Comparison of ENCODE assay signal across 26 mouse cellular contexts in the genomic region with DNA sequence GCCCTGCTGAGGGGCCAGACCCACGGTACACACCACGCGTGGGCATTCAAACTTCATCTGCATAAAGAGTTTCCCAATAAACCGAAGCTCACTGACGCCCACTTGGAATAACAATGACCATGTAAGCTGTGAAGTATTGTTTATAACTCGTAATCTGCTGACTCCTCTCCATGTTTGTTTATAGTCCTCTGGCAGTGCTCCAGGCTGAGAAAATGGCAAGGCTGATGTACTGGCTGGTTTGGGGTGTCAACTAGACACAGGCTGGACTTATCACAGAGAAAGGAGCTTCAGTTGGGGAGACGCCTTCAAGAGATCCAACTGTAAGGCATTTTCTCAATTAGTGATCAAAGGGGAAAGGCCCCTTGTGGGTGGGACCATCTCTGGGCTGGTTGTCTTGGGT. TPM values are rescaled to one million over a fixed set of nuclear protein-coding genes. Genes with fewer than 3 reads are reported as not detected.
DNase-seq lines count a peak whose midpoint lies in the region; ATAC-seq and TF ChIP-seq lines count a peak whose summit lies in the region.
"Had no signal": no experiment of that assay in that cellular context is flagged by ENCODE, and none has a peak within 500 bp of the region (broad histone marks: within the 10 kb centered on the region; RNA-seq: fewer than 3 reads in every experiment).

No protein-coding gene starts in this region.

- H3K9me3 ChIP-seq in midbrain, embryonic 16.5 days (replicated peaks; ENCODE audit: control insufficient read depth, low read length, poor library complexity, severe bottlenecking): no peaks in the 10 kb centered on the region; the same call in 1 of the 2 replicates
- H3K9me3 ChIP-seq: limb, embryonic 10.5 days; limb, embryonic 15.5 days had no signal

- H3K4me2 ChIP-seq in midbrain, embryonic 16.5 days (ENCODE audit: low read length): no peak overlapping the region
- H3K4me2 ChIP-seq: forebrain, embryonic 13.5 days; limb, embryonic 15.5 days; neural tube, embryonic 12.5 days had no signal

- TF ChIP-seq CTCF in bone marrow, adult 2 months (IDR thresholded peaks at IDR 0.05; ENCODE audit: control insufficient read depth, insufficient read depth, low read length): no peak

- no peaks in the 10 kb centered on the region for H3K27me3 ChIP-seq in midbrain, embryonic 16.5 days (ENCODE audit: control insufficient read depth, insufficient read depth, low read depth, low read length)
- H3K27me3 ChIP-seq: forebrain, embryonic 13.5 days; limb, embryonic 15.5 days; neural tube, embryonic 12.5 days had no signal

- DNase-seq in lung, postnatal 10 days: peak; percentile 59
- DNase-seq in lung, postnatal 36 days: no peak
- peak; percentile 43 for DNase-seq in adrenal gland, adult 8-10 months
- DNase-seq in left cerebral cortex, adult 11 months (ENCODE audit: low spot score): no peak
- no peak for DNase-seq in testis, postnatal 14 days (ENCODE audit: low spot score)
- DNase-seq: cerebellum, adult 18-20 months; cerebellum, postnatal 14 days; gastrocnemius, postnatal 14 days; heart, postnatal 14 days; kidney, adult 2 months; kidney, postnatal 36 days; layer of hippocampus, postnatal 36 days; right cerebral cortex, adult 18-20 months; thymus, postnatal 4 days had no signal

- WGBS in bone marrow, adult 2 months: 77% methylated on average over 7 of the region's 7 CpGs
- WGBS in midbrain, embryonic 16.5 days: 77% methylated on average over 7 of the region's 7 CpGs

- H3K4me3 ChIP-seq in bone marrow, adult 2 months (replicated peaks; ENCODE audit: control insufficient read depth, low read depth, low read length): no peak overlapping the region
- H3K4me3 ChIP-seq in midbrain, embryonic 16.5 days (ENCODE audit: low read depth, low read length): no peak overlapping the region
- H3K4me3 ChIP-seq: forebrain, embryonic 13.5 days; hindbrain, embryonic 10.5 days; layer of hippocampus, adult 2 months; limb, embryonic 10.5 days; limb, embryonic 15.5 days; midbrain, embryonic 10.5 days; myocyte; neural tube, embryonic 12.5 days had no signal

- TF ChIP-seq POLR2A in bone marrow, adult 2 months (IDR thresholded peaks at IDR 0.05; ENCODE audit: borderline replicate concordance, control insufficient read depth, low read depth, low read length): no peak

- ATAC-seq in midbrain, embryonic 16.5 days: no peak
- ATAC-seq: forebrain, embryonic 13.5 days; hindbrain, embryonic 16.5 days had no signal

- H3K27ac ChIP-seq in bone marrow, adult 2 months (ENCODE audit: control insufficient read depth, insufficient read depth, low read depth, low read length, poor library complexity): peak overlapping the region; percentile 78
- no peak overlapping the region for H3K27ac ChIP-seq in midbrain, embryonic 16.5 days (ENCODE audit: low read length)
- H3K27ac ChIP-seq: forebrain, embryonic 13.5 days; layer of hippocampus, adult 2 months; limb, embryonic 10.5 days; limb, embryonic 15.5 days; liver, embryonic 14.5 days; neural tube, embryonic 12.5 days had no signal

- H3K9ac ChIP-seq in midbrain, embryonic 16.5 days (ENCODE audit: low read depth, low read length): no peak overlapping the region
- H3K9ac ChIP-seq: limb, embryonic 15.5 days; liver, embryonic 14.5 days; neural tube, embryonic 12.5 days had no signal

- no peaks in the 10 kb centered on the region; the same call in 1 of the 2 replicates for H3K4me1 ChIP-seq in bone marrow, adult 2 months (ENCODE audit: control insufficient read depth, insufficient read depth, low read length)
- peaks cover 5% of the 10 kb centered on the region; the same call in 1 of the 2 replicates for H3K4me1 ChIP-seq in midbrain, embryonic 16.5 days (ENCODE audit: control insufficient read depth, insufficient read depth, low read length)

- H3K36me3 ChIP-seq in midbrain, embryonic 16.5 days (ENCODE audit: control insufficient read depth, insufficient read depth, low read length): no peaks in the 10 kb centered on the region
- H3K36me3 ChIP-seq: limb, embryonic 10.5 days; limb, embryonic 15.5 days had no signal

RNA-seq across cellular contexts. Expression of a gene that starts 18.6 kb away (rescaled TPM):
- total RNA-seq in adrenal gland, adult 8-10 months (2022): 10 to 100 TPM in 2 of 4 experiments, 1 to 10 TPM in 2; 5.2 to 16.1 (median 8.7) TPM
- polyA plus RNA-seq in bone marrow, adult 2 months (2011; ENCODE audit: insufficient read depth, insufficient read length, low replicate concordance, missing spikeins): 1.3 and 4.2 TPM in 2 replicates
- polyA plus RNA-seq in midbrain, embryonic 16.5 days (2015; fragmentation: Nextera tagmentation; extraction: Ambion mirVana): 1.1 and 1.3 TPM in 2 replicates

RNA-seq across cellular contexts. Expression of a gene that starts 42.5 kb away (rescaled TPM):
- 10 to 100 TPM; 15.4 to 22.2 (median 17.5) TPM for total RNA-seq in adrenal gland, adult 8-10 months (2022)
- 14.1 and 20.7 TPM in 2 replicates for polyA plus RNA-seq in bone marrow, adult 2 months (2011; ENCODE audit: insufficient read depth, insufficient read length, low replicate concordance, missing spikeins)
- 36.0 and 36.7 TPM in 2 replicates for polyA plus RNA-seq in midbrain, embryonic 16.5 days (2015; fragmentation: Nextera tagmentation; extraction: Ambion mirVana)

Comparison
In these comparisons a context has a peak if more than half of its experiments do, and no peak if none do; other contexts are left out.
1. DNase-seq: peak in lung, postnatal 10 days (single experiment) and adrenal gland, adult 8-10 months (single experiment); none in lung, postnatal 36 days (single experiment), left cerebral cortex, adult 11 months (single experiment) and testis, postnatal 14 days (single experiment).